Mouse (Mus musculus): Measurements from ENCODE around the gene Cyp27a1. TPM values are rescaled to one million over a fixed set of nuclear protein-coding genes. Genes with fewer than 3 reads are reported as not detected.
A peak's percentile ranks its signal among the peaks of the same experiment; 100 is the strongest.

Gene Cyp27a1
- total RNA-seq, 1 experiment, result 1.1 TPM

- H3K27ac ChIP-seq (ENCODE audit: insufficient read depth, low read depth, low read length, poor library complexity, severe bottlenecking), result no peak overlapping the region
- no peak overlapping the region for H3K9ac ChIP-seq (ENCODE audit: insufficient read depth, low read depth, low read length, poor library complexity, severe bottlenecking)
- in situ Hi-C loops (cut with MboI; ENCODE audit: low sequenced_read_pairs in 2 of 2, unreplicated experiment in 2 of 2), result no loop called here
- DNase-seq (ENCODE audit: low read depth, low spot score), result no peak
- no peaks in the 10 kb centered on the region for H3K9me3 ChIP-seq (ENCODE audit: control insufficient read depth, insufficient read depth, low read depth, low read length)
- H3K36me3 ChIP-seq (ENCODE audit: control insufficient read depth, insufficient read depth, low read length, poor library complexity, severe bottlenecking), result no peaks in the 10 kb centered on the region
- H3K4me3 ChIP-seq (ENCODE audit: insufficient read depth in 1 of 2, low read depth in 1 of 2, low read length in 2 of 2, poor library complexity in 1 of 2, severe bottlenecking in 1 of 2), result no peak overlapping the region
- no peak for TF ChIP-seq MAFK (IDR thresholded peaks at IDR 0.05; ENCODE audit: insufficient read depth, low read depth, low read length)
- no peak for TF ChIP-seq ZC3H11A (IDR thresholded peaks at IDR 0.05; ENCODE audit: borderline replicate concordance, low read depth, low read length)
- no peak for TF ChIP-seq ZNF384 (IDR thresholded peaks at IDR 0.05; ENCODE audit: low read depth, low read length)
- TF ChIP-seq HCFC1 (IDR thresholded peaks at IDR 0.05; ENCODE audit: borderline replicate concordance, insufficient read depth, low read length), result no peak
- peaks cover 0 to 8% of the 10 kb centered on the region in 2 experiments; a peak in 1 of 4 replicates for H3K4me1 ChIP-seq (ENCODE audit: control insufficient read depth in 2 of 2, insufficient read depth in 2 of 2, low read length in 2 of 2, poor library complexity in 1 of 2)
Measured at GRCm38 (mm10) chr1:74747335-74747734, 34.0 kb downstream of the Cyp27a1 start.

GRCm38 (mm10) chr1:74748643-74749271, 35.4 kb downstream of the Cyp27a1 start, which contains the start of gene Prkag3:
Gene Prkag3 (minus strand): TSS chr1:74749221.
- Histone ChIP-seq H3K9ac (ENCODE audit: insufficient read depth, low read depth, low read length, poor library complexity, severe bottlenecking) (peak within 1 kb of the TSS; percentile 29), H3K4me1 (ENCODE audit: control insufficient read depth in 2 of 2, insufficient read depth in 2 of 2, low read length in 2 of 2, poor library complexity in 1 of 2) (peaks cover 0 to 8% of the 10 kb centered on the region in 2 experiments; a peak in 1 of 4 replicates), H3K27ac (ENCODE audit: insufficient read depth, low read depth, low read length, poor library complexity, severe bottlenecking) (no peak within 1 kb of the TSS), H3K4me3 (ENCODE audit: insufficient read depth in 1 of 2, low read depth in 1 of 2, low read length in 2 of 2, poor library complexity in 1 of 2, severe bottlenecking in 1 of 2) (peak within 1 kb of the TSS; percentile 51 to 76), H3K9me3 (ENCODE audit: control insufficient read depth, insufficient read depth, low read depth, low read length) (no peaks in the 10 kb centered on the region), H3K36me3 (ENCODE audit: control insufficient read depth, insufficient read depth, low read length, poor library complexity, severe bottlenecking) (no peaks in the 10 kb centered on the region)
- TF ChIP-seq HCFC1 (IDR thresholded peaks at IDR 0.05; ENCODE audit: borderline replicate concordance, insufficient read depth, low read length) (no peak), CHD2 (IDR thresholded peaks at IDR 0.05; ENCODE audit: low read depth, low read length) (no peak)
- in situ Hi-C loops (cut with MboI; ENCODE audit: low sequenced_read_pairs in 2 of 2, unreplicated experiment in 2 of 2), result no loop called here
- DNase-seq (ENCODE audit: low read depth, low spot score), result peak; percentile 62

- H3K9ac ChIP-seq (ENCODE audit: insufficient read depth, low read depth, low read length, poor library complexity, severe bottlenecking), result no peak overlapping the region
- H3K4me1 ChIP-seq (ENCODE audit: control insufficient read depth in 2 of 2, insufficient read depth in 2 of 2, low read length in 2 of 2, poor library complexity in 1 of 2), result peaks cover 0 to 11% of the 10 kb centered on the region in 2 experiments; a peak in 1 of 4 replicates
- no peaks in the 10 kb centered on the region for H3K36me3 ChIP-seq (ENCODE audit: control insufficient read depth, insufficient read depth, low read length, poor library complexity, severe bottlenecking)
- no peak overlapping the region for H3K4me3 ChIP-seq (ENCODE audit: insufficient read depth in 1 of 2, low read depth in 1 of 2, low read length in 2 of 2, poor library complexity in 1 of 2, severe bottlenecking in 1 of 2)
- DNase-seq (ENCODE audit: low read depth, low spot score), result no peak
- TF ChIP-seq MAFK (IDR thresholded peaks at IDR 0.05; ENCODE audit: insufficient read depth, low read depth, low read length) (peak; percentile 60; the same call in 1 of the 2 replicates), ZNF384 (IDR thresholded peaks at IDR 0.05; ENCODE audit: low read depth, low read length) (no peak), HCFC1 (IDR thresholded peaks at IDR 0.05; ENCODE audit: borderline replicate concordance, insufficient read depth, low read length) (no peak)
- H3K9me3 ChIP-seq (ENCODE audit: control insufficient read depth, insufficient read depth, low read depth, low read length), result no peaks in the 10 kb centered on the region
- in situ Hi-C loops (cut with MboI; ENCODE audit: low sequenced_read_pairs in 2 of 2, unreplicated experiment in 2 of 2), result no loop called here
- H3K27ac ChIP-seq (ENCODE audit: insufficient read depth, low read depth, low read length, poor library complexity, severe bottlenecking), result no peak overlapping the region
Measured at GRCm38 (mm10) chr1:74749301-74749700, 35.9 kb downstream of the Cyp27a1 start.

GRCm38 (mm10) chr1:74750683-74751082, 37.3 kb downstream of the Cyp27a1 start:
- in situ Hi-C loops (cut with MboI; ENCODE audit: low sequenced_read_pairs in 2 of 2, unreplicated experiment in 2 of 2), result no loop called here
- Histone ChIP-seq H3K27ac (ENCODE audit: insufficient read depth, low read depth, low read length, poor library complexity, severe bottlenecking) (no peak overlapping the region), H3K4me1 (ENCODE audit: control insufficient read depth in 2 of 2, insufficient read depth in 2 of 2, low read length in 2 of 2, poor library complexity in 1 of 2) (peaks cover 0 to 13% of the 10 kb centered on the region in 2 experiments; a peak in 1 of 4 replicates), H3K36me3 (ENCODE audit: control insufficient read depth, insufficient read depth, low read length, poor library complexity, severe bottlenecking) (no peaks in the 10 kb centered on the region), H3K9ac (ENCODE audit: insufficient read depth, low read depth, low read length, poor library complexity, severe bottlenecking) (no peak overlapping the region), H3K9me3 (ENCODE audit: control insufficient read depth, insufficient read depth, low read depth, low read length) (no peaks in the 10 kb centered on the region), H3K4me3 (ENCODE audit: insufficient read depth in 1 of 2, low read depth in 1 of 2, low read length in 2 of 2, poor library complexity in 1 of 2, severe bottlenecking in 1 of 2) (no peak overlapping the region)
- no peak for DNase-seq (ENCODE audit: low read depth, low spot score)
- TF ChIP-seq HCFC1 (IDR thresholded peaks at IDR 0.05; ENCODE audit: borderline replicate concordance, insufficient read depth, low read length), result no peak
- no peak for TF ChIP-seq CHD2 (IDR thresholded peaks at IDR 0.05; ENCODE audit: low read depth, low read length)
- no peak for TF ChIP-seq ZNF384 (IDR thresholded peaks at IDR 0.05; ENCODE audit: low read depth, low read length)
- TF ChIP-seq ZC3H11A (IDR thresholded peaks at IDR 0.05; ENCODE audit: borderline replicate concordance, low read depth, low read length), result no peak
- no peak for TF ChIP-seq MAFK (IDR thresholded peaks at IDR 0.05; ENCODE audit: insufficient read depth, low read depth, low read length)

- Histone ChIP-seq H3K27ac (ENCODE audit: insufficient read depth, low read depth, low read length, poor library complexity, severe bottlenecking) (no peak overlapping the region), H3K4me1 (ENCODE audit: control insufficient read depth in 2 of 2, insufficient read depth in 2 of 2, low read length in 2 of 2, poor library complexity in 1 of 2) (peaks cover 0 to 13% of the 10 kb centered on the region in 2 experiments; a peak in 1 of 4 replicates), H3K9ac (ENCODE audit: insufficient read depth, low read depth, low read length, poor library complexity, severe bottlenecking) (no peak overlapping the region), H3K4me3 (ENCODE audit: insufficient read depth in 1 of 2, low read depth in 1 of 2, low read length in 2 of 2, poor library complexity in 1 of 2, severe bottlenecking in 1 of 2) (no peak overlapping the region), H3K9me3 (ENCODE audit: control insufficient read depth, insufficient read depth, low read depth, low read length) (no peaks in the 10 kb centered on the region), H3K36me3 (ENCODE audit: control insufficient read depth, insufficient read depth, low read length, poor library complexity, severe bottlenecking) (no peaks in the 10 kb centered on the region)
- in situ Hi-C loops (cut with MboI; ENCODE audit: low sequenced_read_pairs in 2 of 2, unreplicated experiment in 2 of 2), result no loop called here
- no peak for TF ChIP-seq MAFK (IDR thresholded peaks at IDR 0.05; ENCODE audit: insufficient read depth, low read depth, low read length)
- no peak for TF ChIP-seq HCFC1 (IDR thresholded peaks at IDR 0.05; ENCODE audit: borderline replicate concordance, insufficient read depth, low read length)
- no peak for TF ChIP-seq ZC3H11A (IDR thresholded peaks at IDR 0.05; ENCODE audit: borderline replicate concordance, low read depth, low read length)
- no peak for TF ChIP-seq ZNF384 (IDR thresholded peaks at IDR 0.05; ENCODE audit: low read depth, low read length)
- TF ChIP-seq CHD2 (IDR thresholded peaks at IDR 0.05; ENCODE audit: low read depth, low read length), result no peak
- DNase-seq (ENCODE audit: low read depth, low spot score), result no peak
Measured at GRCm38 (mm10) chr1:74752150-74752549, 38.8 kb downstream of the Cyp27a1 start.

Data from ES-E14 (cell line).